8 mouse cellular contexts compared by ENCODE assay signal in genomic region chr8:60983688-60984079, GRCm38 (mm10). TPM values are rescaled to one million over a fixed set of nuclear protein-coding genes. Genes with fewer than 3 reads are reported as not detected.
DNase-seq lines count a peak whose midpoint lies in the region; ATAC-seq and TF ChIP-seq lines count a peak whose summit lies in the region.

No protein-coding gene starts in this region.

- peak; percentile 63 for ATAC-seq in common myeloid progenitor, adult 5-6 weeks (replicated peaks; ENCODE audit: low read depth, poor library complexity, severe bottlenecking)
- peak; percentile 57 for ATAC-seq in hindbrain, postnatal 0 days

- peaks cover 11% of the 10 kb centered on the region; the same call in 1 of the 2 replicates for H3K4me1 ChIP-seq in hindbrain, postnatal 0 days (ENCODE audit: insufficient read depth, low read length)

- H3K9ac ChIP-seq in hindbrain, postnatal 0 days (replicated peaks; ENCODE audit: low read length) = peak overlapping the region; percentile 83

- WGBS in hindbrain, postnatal 0 days = 5% methylated on average over 9 of the region's 9 CpGs
- 6% methylated on average over 9 of the region's 9 CpGs for WGBS in macrophage (ENCODE audit: missing documents)

- peak overlapping the region; percentile 90 for H3K4me3 ChIP-seq in hindbrain, postnatal 0 days (ENCODE audit: low read length)
- peak overlapping the region; percentile 64 for H3K4me3 ChIP-seq in macrophage (ENCODE audit: inconsistent target)

- H3K36me3 ChIP-seq in hindbrain, postnatal 0 days (ENCODE audit: insufficient read depth, low read length) = no peaks in the 10 kb centered on the region
- no peaks in the 10 kb centered on the region for H3K36me3 ChIP-seq in macrophage (ENCODE audit: inconsistent target)

- DNase-seq in adrenal gland, adult 2 months = peak; percentile 70
- peak; percentile 25 to 42 for DNase-seq in gastrocnemius, adult 8-10 months (ENCODE audit: low spot score in 2 of 2)
- DNase-seq in hindbrain, postnatal 0 days (ENCODE audit: low spot score) = peak; percentile 74
- peak; percentile 32 to 47 for DNase-seq in left cerebral cortex, adult 8-10 months (ENCODE audit: low spot score in 2 of 2)
- DNase-seq in right cerebral cortex, postnatal 10 days (ENCODE audit: low spot score in 2 of 2) = peak; percentile 66 to 69
- DNase-seq in urinary bladder, postnatal 25 days (ENCODE audit: low spot score) = peak; percentile 43

- TF ChIP-seq CTCF in hindbrain, postnatal 0 days (IDR thresholded peaks at IDR 0.05; ENCODE audit: low read depth) = peak; percentile 70

- H3K79me2 ChIP-seq in macrophage (ENCODE audit: inconsistent target) = peaks cover 39% of the 10 kb centered on the region

- H3K4me2 ChIP-seq in hindbrain, postnatal 0 days (ENCODE audit: low read depth, low read length) = peak overlapping the region; percentile 79

- H3K27me3 ChIP-seq in hindbrain, postnatal 0 days (ENCODE audit: insufficient read depth, low read length) = no peaks in the 10 kb centered on the region

- H3K9me3 ChIP-seq in hindbrain, postnatal 0 days (ENCODE audit: low read length) = no peaks in the 10 kb centered on the region

- H3K27ac ChIP-seq in hindbrain, postnatal 0 days = peak overlapping the region; percentile 80
- H3K27ac ChIP-seq in macrophage = peak overlapping the region; percentile 44

RNA-seq across cellular contexts. Expression of gene Clcn3, which starts 0.6 kb away (rescaled TPM):
- total RNA-seq in adrenal gland, adult 2 months (2021) = 10 to 100 TPM; 40.9 to 47.4 TPM
- polyA plus RNA-seq in adrenal gland, adult 2 months (2012; rRNA removed) = 7.9 and 9.1 TPM in 2 replicates
- 33.5 and 40.9 TPM in 2 replicates for total RNA-seq in common myeloid progenitor, adult 5-6 weeks (2017)
- 10 to 100 TPM; 34.5 to 37.8 (median 35.6) TPM for total RNA-seq in gastrocnemius, adult 8-10 months (2022)
- total RNA-seq in hindbrain, postnatal 0 days (2014; rRNA removed) = 85.9 and 87.7 TPM in 2 replicates
- 77.4 and 84.8 TPM in 2 replicates for polyA plus RNA-seq in hindbrain, postnatal 0 days (2015; fragmentation: Nextera tagmentation; extraction: Ambion mirVana)
- total RNA-seq in left cerebral cortex, adult 8-10 months (2022) = 100 to 1,000 TPM; 121 to 138 (median 128) TPM
- 10 to 100 TPM in 23 of 26 experiments, 1 to 10 TPM in 3; 4.0 to 78.7 (median 48.6) TPM for total RNA-seq in macrophage (2018; cell fraction: chromatin; rRNA removed)
- 10 to 100 TPM; 10.3 to 31.5 (median 20.2) TPM for total RNA-seq in macrophage (2018; cell fraction: cytosol; rRNA removed)
- total RNA-seq in macrophage (2018; cell fraction: nucleus; rRNA removed) = 10 to 100 TPM; 13.1 to 88.6 (median 45.4) TPM
- polyA plus RNA-seq in macrophage (2018) = 12.2 to 17.5 TPM (median 14.6 TPM) in 3 replicates

RNA-seq across cellular contexts. Expression of gene Nek1, which starts 9.3 kb away (rescaled TPM):
- total RNA-seq in adrenal gland, adult 2 months (2021) = 10 to 100 TPM; 14.7 to 15.0 TPM
- 12.7 and 15.0 TPM in 2 replicates for polyA plus RNA-seq in adrenal gland, adult 2 months (2012; rRNA removed)
- 24.8 and 26.3 TPM in 2 replicates for total RNA-seq in common myeloid progenitor, adult 5-6 weeks (2017)
- total RNA-seq in gastrocnemius, adult 8-10 months (2022) = 1 to 10 TPM; 2.7 to 4.8 (median 3.7) TPM
- total RNA-seq in hindbrain, postnatal 0 days (2014; rRNA removed) = 8.0 and 19.0 TPM in 2 replicates
- 21.9 and 23.9 TPM in 2 replicates for polyA plus RNA-seq in hindbrain, postnatal 0 days (2015; fragmentation: Nextera tagmentation; extraction: Ambion mirVana)
- 10 to 100 TPM; 27.7 to 35.2 (median 30.7) TPM for total RNA-seq in left cerebral cortex, adult 8-10 months (2022)
- 10 to 100 TPM in 22 of 26 experiments, 1 to 10 TPM in 4; 4.1 to 43.3 (median 29.6) TPM for total RNA-seq in macrophage (2018; cell fraction: chromatin; rRNA removed)
- total RNA-seq in macrophage (2018; cell fraction: cytosol; rRNA removed) = 1 to 10 TPM; 3.4 to 8.3 (median 6.2) TPM
- total RNA-seq in macrophage (2018; cell fraction: nucleus; rRNA removed) = 10 to 100 TPM in 16 of 26 experiments, 1 to 10 TPM in 10; 3.6 to 23.7 (median 12.8) TPM
- polyA plus RNA-seq in macrophage (2018) = 3.4 to 5.1 TPM (median 4.6 TPM) in 3 replicates

Comparison
In these comparisons a context has a peak if more than half of its experiments do, and no peak if none do; other contexts are left out.
1. Peak in every context shown above with its lines: DNase-seq, ATAC-seq, H3K4me3 ChIP-seq and H3K27ac ChIP-seq.